Mouse (Mus musculus) activated CD4-positive, CD25-positive, alpha-beta regulatory T cell, adult 4 months (primary cell): ENCODE results near the gene Qsox1. TPM values are rescaled to one million over a fixed set of nuclear protein-coding genes. Genes with fewer than 3 reads are reported as not detected.

Experiments
- ATAC-seq: one replicate; pipeline ENCODE4 v1.8.0; 2017
- polyA plus RNA-seq, 2 experiments: library from polyadenylated mRNA; unstranded; fragments of 100-300 nt; shearing (Covaris generic); gene quantifications; one replicate each; pipeline ENCODE4 v1.2.1; 2017

The Qsox1 gene
- polyA plus RNA-seq, result 10 to 100 TPM; 26.9 to 46.2 TPM

- ATAC-seq, result peak; percentile 98
Observed at GRCm38 (mm10) chr1:155812581-155813499, at the start of gene Qsox1. Qsox1 (minus strand) TSS chr1:155812889.

GRCm38 (mm10) chr1:155854926-155855702, 42.4 kb upstream of the Qsox1 start:
- ATAC-seq, result no peak

GRCm38 (mm10) chr1:155853009-155853408, 40.3 kb upstream of the Qsox1 start:
- ATAC-seq, result no peak

- ATAC-seq, result no peak
Observed at GRCm38 (mm10) chr1:155844235-155844634, 31.5 kb upstream of the Qsox1 start.

- no peak for ATAC-seq
Observed at GRCm38 (mm10) chr1:155843538-155843937, 30.8 kb upstream of the Qsox1 start.

- no peak for ATAC-seq
Observed at GRCm38 (mm10) chr1:155835667-155836066, 23.0 kb upstream of the Qsox1 start.

- ATAC-seq, result no peak
Observed at GRCm38 (mm10) chr1:155833610-155834009, 20.9 kb upstream of the Qsox1 start.

GRCm38 (mm10) chr1:155831958-155832357, 19.3 kb upstream of the Qsox1 start:
- no peak for ATAC-seq

- ATAC-seq, result no peak
Observed at GRCm38 (mm10) chr1:155830861-155831260, 18.2 kb upstream of the Qsox1 start.

GRCm38 (mm10) chr1:155827703-155828295, 15.1 kb upstream of the Qsox1 start:
- ATAC-seq, result peak; percentile 19

- no peak for ATAC-seq
Observed at GRCm38 (mm10) chr1:155826803-155827395, 14.2 kb upstream of the Qsox1 start.

GRCm38 (mm10) chr1:155825940-155826716, 13.4 kb upstream of the Qsox1 start:
- no peak for ATAC-seq

- no peak for ATAC-seq
Observed at GRCm38 (mm10) chr1:155820646-155821045, 8.0 kb upstream of the Qsox1 start.

GRCm38 (mm10) chr1:155816167-155816566, 3.5 kb upstream of the Qsox1 start:
- ATAC-seq, result no peak

- no peak for ATAC-seq
Observed at GRCm38 (mm10) chr1:155811995-155812580, 601 bp downstream of the Qsox1 start.

GRCm38 (mm10) chr1:155810616-155811015, 2.1 kb downstream of the Qsox1 start:
- no peak for ATAC-seq

- no peak for ATAC-seq
Observed at GRCm38 (mm10) chr1:155809706-155810442, 2.8 kb downstream of the Qsox1 start.

- ATAC-seq, result no peak
Observed at GRCm38 (mm10) chr1:155808261-155808660, 4.4 kb downstream of the Qsox1 start.

- ATAC-seq, result no peak
Observed at GRCm38 (mm10) chr1:155805607-155806006, 7.1 kb downstream of the Qsox1 start.
